Mouse (Mus musculus): ENCODE results near the gene Pde4b. TPM values are rescaled to one million over a fixed set of nuclear protein-coding genes. Genes with fewer than 3 reads are reported as not detected.

Gene Pde4b
- polyA plus RNA-seq, 1 experiment from 2014 or later: 19.1 TPM

DNA sequence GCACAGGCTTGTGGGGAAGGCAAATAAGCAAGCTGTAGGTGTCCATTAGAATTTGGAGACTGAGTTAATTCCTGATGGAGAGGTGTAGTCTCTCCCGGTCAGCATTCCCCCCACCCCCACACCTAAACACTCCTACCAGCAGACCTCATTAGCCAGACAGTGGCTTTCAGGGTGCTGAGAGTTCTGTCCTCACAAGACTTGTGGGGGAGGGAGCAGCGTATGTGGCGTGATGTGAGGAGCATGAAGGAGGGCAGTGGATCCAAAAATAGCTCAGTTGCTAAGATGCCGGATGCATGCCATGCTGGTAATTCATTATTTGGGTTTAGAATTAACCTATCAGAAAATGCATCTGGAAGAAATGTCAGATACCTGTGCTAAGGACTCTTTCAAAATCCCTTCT is 321.6 kb downstream of the Pde4b start:
- H3K4me1 ChIP-seq: peaks cover 33% of the 10 kb centered on the region
- H3K4me3 ChIP-seq: no peak overlapping the region
- peak overlapping the region; percentile 60 for H3K27ac ChIP-seq (replicated peaks)
- H3K27me3 ChIP-seq (replicated peaks): no peaks in the 10 kb centered on the region
- WGBS: 13% methylated on average over 4 of the region's 4 CpGs
- no peak for ATAC-seq (ENCODE audit: extremely low read depth, insufficient number of reproducible peaks, low FRiP score, low TSS enrichment)
- 0 out of 2 replicates have a peak overlapping the region, but pooled peaks have one; percentile 8 for H3K9ac ChIP-seq
- H3K9me3 ChIP-seq: no peaks in the 10 kb centered on the region
- no peaks in the 10 kb centered on the region for H3K36me3 ChIP-seq
- H3K4me2 ChIP-seq: peak overlapping the region; percentile 37

GRCm38 (mm10) chr4:102413101-102413500 is 325.8 kb downstream of the Pde4b start:
- WGBS: 90% methylated on average over 2 of the region's 2 CpGs
- no peak overlapping the region for H3K4me2 ChIP-seq
- ATAC-seq (ENCODE audit: extremely low read depth, insufficient number of reproducible peaks, low FRiP score, low TSS enrichment): no peak
- peaks cover 18% of the 10 kb centered on the region for H3K4me1 ChIP-seq
- no peaks in the 10 kb centered on the region for H3K9me3 ChIP-seq
- H3K36me3 ChIP-seq: no peaks in the 10 kb centered on the region; the same call in 1 of the 2 replicates
- H3K9ac ChIP-seq: no peak overlapping the region
- H3K27ac ChIP-seq (replicated peaks): no peak overlapping the region
- no peaks in the 10 kb centered on the region for H3K27me3 ChIP-seq (replicated peaks)
- no peak overlapping the region for H3K4me3 ChIP-seq

DNA sequence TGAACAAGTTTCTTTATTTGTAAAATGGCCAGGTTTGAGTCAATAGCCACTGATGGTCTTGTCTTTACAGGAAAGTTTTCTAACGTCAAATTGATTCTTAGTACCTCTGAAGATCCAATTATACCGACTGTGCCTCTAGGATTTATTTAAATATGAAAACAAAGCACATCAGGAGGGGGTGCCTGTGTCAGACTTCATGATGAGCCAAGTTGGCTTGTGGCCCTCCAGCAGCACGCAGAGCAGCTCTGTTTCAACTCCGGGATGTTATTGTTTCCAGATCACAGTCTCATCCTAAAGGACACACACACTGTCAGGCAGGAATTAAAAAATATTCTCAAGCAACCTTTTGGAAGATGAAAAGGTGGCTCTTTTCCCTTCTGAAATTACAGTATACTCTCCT is 326.5 kb downstream of the Pde4b start:
- H3K36me3 ChIP-seq: no peaks in the 10 kb centered on the region; the same call in 1 of the 2 replicates
- peaks cover 11% of the 10 kb centered on the region for H3K4me1 ChIP-seq
- H3K9me3 ChIP-seq: no peaks in the 10 kb centered on the region
- ATAC-seq (ENCODE audit: extremely low read depth, insufficient number of reproducible peaks, low FRiP score, low TSS enrichment): no peak
- WGBS: 52% methylated on average over 4 of the region's 4 CpGs
- H3K9ac ChIP-seq: no peak overlapping the region
- no peak overlapping the region for H3K4me2 ChIP-seq
- no peak overlapping the region for H3K4me3 ChIP-seq
- no peaks in the 10 kb centered on the region for H3K27me3 ChIP-seq (replicated peaks)
- H3K27ac ChIP-seq (replicated peaks): no peak overlapping the region

- ATAC-seq (ENCODE audit: extremely low read depth, insufficient number of reproducible peaks, low FRiP score, low TSS enrichment): no peak
- Histone ChIP-seq H3K9me3 (no peaks in the 10 kb centered on the region), H3K27ac (replicated peaks) (no peak overlapping the region), H3K9ac (no peak overlapping the region), H3K4me3 (no peak overlapping the region), H3K36me3 (no peaks in the 10 kb centered on the region; the same call in 1 of the 2 replicates), H3K27me3 (replicated peaks) (no peaks in the 10 kb centered on the region), H3K4me1 (peaks cover 3% of the 10 kb centered on the region), H3K4me2 (no peak overlapping the region)
- 73% methylated on average over 4 of the region's 4 CpGs for WGBS
Observed at GRCm38 (mm10) chr4:102414610-102415009, 327.3 kb downstream of the Pde4b start.

GRCm38 (mm10) chr4:102420794-102421397 is 333.6 kb downstream of the Pde4b start:
- no peaks in the 10 kb centered on the region; the same call in 1 of the 2 replicates for H3K36me3 ChIP-seq
- no peaks in the 10 kb centered on the region for H3K9me3 ChIP-seq
- H3K9ac ChIP-seq: no peak overlapping the region; the same call in 1 of the 2 replicates
- 68% methylated on average over 11 of the region's 11 CpGs for WGBS
- peaks cover 8% of the 10 kb centered on the region for H3K4me1 ChIP-seq
- H3K27ac ChIP-seq (replicated peaks): no peak overlapping the region
- H3K4me3 ChIP-seq: no peak overlapping the region
- no peaks in the 10 kb centered on the region for H3K27me3 ChIP-seq (replicated peaks)
- H3K4me2 ChIP-seq: peak overlapping the region; percentile 22; the same call in 1 of the 2 replicates
- no peak for ATAC-seq (ENCODE audit: extremely low read depth, insufficient number of reproducible peaks, low FRiP score, low TSS enrichment)

DNA sequence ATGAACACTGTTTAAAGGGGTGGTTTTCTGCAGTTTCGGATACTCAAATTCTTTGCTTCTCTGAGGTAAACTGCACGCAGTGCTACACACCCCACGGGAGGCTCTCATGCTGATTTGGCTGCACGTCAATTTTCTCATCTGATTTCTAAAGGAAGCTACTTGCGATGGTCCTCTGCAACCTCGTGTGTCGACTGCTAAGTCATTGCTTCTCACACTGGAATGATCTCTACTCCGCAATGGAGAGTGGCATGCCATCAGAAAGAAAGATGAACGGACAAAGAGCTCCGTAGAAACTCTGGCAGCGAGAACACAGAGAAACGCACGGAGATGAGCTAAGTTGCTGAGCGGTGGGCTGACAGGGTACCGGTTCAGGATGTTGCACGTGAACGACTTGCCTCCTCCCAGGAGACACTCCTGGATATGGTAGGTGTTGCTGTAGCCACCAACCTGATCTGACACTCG is 334.1 kb downstream of the Pde4b start:
- Histone ChIP-seq H3K9me3 (no peaks in the 10 kb centered on the region), H3K4me3 (no peak overlapping the region), H3K36me3 (no peaks in the 10 kb centered on the region; the same call in 1 of the 2 replicates), H3K27ac (replicated peaks) (no peak overlapping the region), H3K27me3 (replicated peaks) (no peaks in the 10 kb centered on the region), H3K4me1 (peaks cover 8% of the 10 kb centered on the region), H3K9ac (no peak overlapping the region; the same call in 1 of the 2 replicates), H3K4me2 (peak overlapping the region; percentile 22; the same call in 1 of the 2 replicates)
- no peak for ATAC-seq (ENCODE audit: extremely low read depth, insufficient number of reproducible peaks, low FRiP score, low TSS enrichment)
- 69% methylated on average over 18 of the region's 18 CpGs for whole genome bisulfite sequencing

DNA sequence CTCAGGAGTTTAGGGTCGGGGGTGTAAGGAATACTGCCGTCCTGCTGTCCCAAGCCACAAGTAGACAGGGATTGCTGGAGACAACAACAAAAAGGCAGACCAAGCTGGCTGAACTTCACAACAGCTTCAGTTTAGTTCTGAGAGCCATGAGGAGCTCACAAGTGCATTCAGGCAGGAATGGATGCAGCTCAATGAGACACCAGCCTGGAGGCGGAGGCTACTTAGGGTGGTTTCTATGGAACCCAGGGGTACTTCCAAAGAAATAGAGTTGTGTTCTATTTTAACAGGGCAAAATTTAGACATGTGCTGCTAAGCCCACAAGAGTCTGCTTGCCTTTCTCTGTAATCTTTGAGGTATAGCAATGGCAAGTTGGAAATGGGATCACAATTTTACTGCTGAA is 336.8 kb downstream of the Pde4b start:
- no peak overlapping the region for H3K4me2 ChIP-seq

DNA sequence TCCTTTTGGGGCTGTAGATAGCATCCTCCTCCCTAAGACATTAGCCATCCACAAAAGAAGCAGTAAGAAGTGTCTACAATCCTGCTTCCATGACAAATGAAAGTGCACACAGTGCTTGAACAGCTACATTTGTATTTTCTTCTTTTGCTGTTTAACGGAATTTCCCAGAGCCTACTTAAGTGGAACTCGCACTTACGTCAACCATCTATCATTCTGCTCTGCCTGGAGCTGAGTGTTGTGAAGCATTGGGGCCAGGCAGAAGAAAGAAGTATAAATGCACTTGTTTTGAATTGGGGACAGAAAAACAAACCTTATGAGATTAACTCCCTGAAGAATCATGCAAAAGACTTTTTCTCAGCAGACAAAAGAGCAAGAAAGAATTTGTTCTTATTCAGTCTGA is 338.1 kb downstream of the Pde4b start:
- Histone ChIP-seq H3K36me3 (no peaks in the 10 kb centered on the region), H3K9ac (no peak overlapping the region), H3K4me3 (no peak overlapping the region), H3K27ac (replicated peaks) (no peak overlapping the region), H3K4me1 (peaks cover 18% of the 10 kb centered on the region), H3K27me3 (replicated peaks) (no peaks in the 10 kb centered on the region), H3K9me3 (no peaks in the 10 kb centered on the region), H3K4me2 (no peak overlapping the region)
- 58% methylated on average over 3 of the region's 3 CpGs for WGBS
- no peak for ATAC-seq (ENCODE audit: extremely low read depth, insufficient number of reproducible peaks, low FRiP score, low TSS enrichment)

More for the DNA sequence above, 336.8 kb downstream of the Pde4b start:
- H3K4me3 ChIP-seq: no peak overlapping the region
- no peak overlapping the region for H3K9ac ChIP-seq
- H3K4me1 ChIP-seq: peaks cover 8% of the 10 kb centered on the region
- no peaks in the 10 kb centered on the region for H3K9me3 ChIP-seq
- ATAC-seq (ENCODE audit: extremely low read depth, insufficient number of reproducible peaks, low FRiP score, low TSS enrichment): no peak
- no peaks in the 10 kb centered on the region for H3K27me3 ChIP-seq (replicated peaks)
- no peaks in the 10 kb centered on the region for H3K36me3 ChIP-seq
- H3K27ac ChIP-seq (replicated peaks): no peak overlapping the region
- 81% methylated on average over 3 of the region's 3 CpGs for WGBS

DNA sequence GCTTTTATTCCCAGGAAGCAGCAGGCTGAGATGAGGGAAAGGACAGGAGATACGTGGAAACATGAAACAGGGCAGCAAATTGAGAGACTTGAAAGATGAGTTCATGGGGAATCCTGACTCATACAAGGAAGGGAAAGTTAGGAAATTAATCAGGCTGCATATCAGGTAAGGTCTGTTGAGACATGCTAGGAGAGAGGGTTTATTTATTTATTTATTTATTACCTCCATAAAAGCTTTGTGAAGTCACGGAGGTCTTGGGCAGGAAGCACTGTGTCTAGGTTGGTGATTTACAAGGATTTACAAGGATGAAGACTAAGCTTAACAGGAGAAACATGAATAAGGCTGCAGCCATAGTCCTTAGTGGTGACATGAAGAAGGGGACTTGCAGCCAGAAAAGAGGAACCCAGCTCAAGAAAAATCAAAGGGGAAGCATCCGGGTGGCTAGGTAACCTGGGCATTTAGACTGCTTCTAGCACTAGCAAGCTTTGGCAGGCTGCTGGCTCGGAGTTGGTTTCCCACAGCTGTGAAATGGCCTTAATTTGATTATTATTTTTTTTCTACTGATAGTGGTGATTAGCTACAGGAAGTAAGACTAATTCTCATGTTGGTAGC is 342.5 kb downstream of the Pde4b start:
- Histone ChIP-seq H3K4me3 (no peak overlapping the region), H3K27me3 (replicated peaks) (no peaks in the 10 kb centered on the region), H3K36me3 (no peaks in the 10 kb centered on the region), H3K4me1 (peaks cover 24% of the 10 kb centered on the region), H3K27ac (replicated peaks) (no peak overlapping the region), H3K4me2 (no peak overlapping the region), H3K9me3 (no peaks in the 10 kb centered on the region), H3K9ac (no peak overlapping the region)
- ATAC-seq (ENCODE audit: extremely low read depth, insufficient number of reproducible peaks, low FRiP score, low TSS enrichment): no peak; the same call in 1 of the 2 replicates
- 46% methylated on average over 4 of the region's 4 CpGs for WGBS

- Histone ChIP-seq H3K4me1 (peaks cover 24% of the 10 kb centered on the region), H3K36me3 (no peaks in the 10 kb centered on the region), H3K27ac (replicated peaks) (peak overlapping the region; percentile 34), H3K9ac (no peak overlapping the region), H3K4me2 (peak overlapping the region; percentile 11), H3K9me3 (no peaks in the 10 kb centered on the region), H3K4me3 (no peak overlapping the region), H3K27me3 (replicated peaks) (no peaks in the 10 kb centered on the region)
- WGBS: 41% methylated on average over 9 of the region's 9 CpGs
- ATAC-seq (ENCODE audit: extremely low read depth, insufficient number of reproducible peaks, low FRiP score, low TSS enrichment): no peak
Observed at GRCm38 (mm10) chr4:102432040-102432782, 344.9 kb downstream of the Pde4b start.

DNA sequence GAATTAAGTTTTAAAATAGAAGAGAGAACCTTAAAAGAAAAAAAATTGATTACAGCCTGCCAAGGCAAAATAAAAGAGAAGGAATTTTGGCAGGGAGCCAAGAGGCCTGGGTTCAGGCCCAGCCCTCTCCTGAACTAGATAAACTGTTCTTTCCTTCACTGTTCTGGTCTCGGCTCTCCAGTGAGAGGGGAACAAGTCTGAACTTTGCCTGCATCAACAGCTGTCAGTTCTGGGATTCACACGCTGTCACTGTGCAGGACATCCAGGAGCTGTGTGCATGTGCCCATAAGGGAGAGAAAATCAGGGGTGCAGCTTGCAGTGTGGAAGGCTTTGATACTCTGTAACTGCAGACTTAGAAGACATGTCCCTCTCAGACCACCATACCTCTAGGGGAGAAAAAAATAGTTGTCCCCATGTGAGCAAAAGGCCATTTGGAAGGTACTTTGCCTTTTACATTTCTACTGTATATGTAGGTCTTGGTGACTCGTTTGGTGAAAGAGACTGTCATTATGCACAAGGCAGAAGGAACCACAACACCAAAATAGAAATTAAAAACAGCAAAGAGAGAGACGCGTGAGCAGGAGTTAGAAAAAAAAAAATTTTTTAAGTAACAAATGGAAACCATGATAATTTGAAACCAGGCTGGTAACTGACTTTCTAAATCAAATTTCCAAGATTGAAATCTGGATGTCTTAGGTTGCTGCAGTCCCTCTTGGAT is 352.2 kb downstream of the Pde4b start:
- WGBS: 30% methylated on average over 5 of the region's 5 CpGs
- peak overlapping the region; percentile 52; the same call in 1 of the 2 replicates for H3K9ac ChIP-seq

More for the DNA sequence above, 352.2 kb downstream of the Pde4b start:
- Histone ChIP-seq H3K9me3 (no peaks in the 10 kb centered on the region), H3K36me3 (no peaks in the 10 kb centered on the region), H3K4me2 (peak overlapping the region; percentile 42), H3K4me3 (no peak overlapping the region), H3K4me1 (peaks cover 45% of the 10 kb centered on the region), H3K27ac (replicated peaks) (peak overlapping the region; percentile 91), H3K27me3 (replicated peaks) (no peaks in the 10 kb centered on the region)
- peak; percentile 61; the same call in 1 of the 2 replicates for ATAC-seq (ENCODE audit: extremely low read depth, insufficient number of reproducible peaks, low FRiP score, low TSS enrichment)
